Mouse (Mus musculus) heart, adult 2 months (tissue): ENCODE results near the gene Cabin1. TPM values are rescaled to one million over a fixed set of nuclear protein-coding genes. Genes with fewer than 3 reads are reported as not detected.

Experiments used
- DNase-seq, 2 experiments: peaks; one replicate each; pipeline ENCODE4 v3.0.0; 2021
- H3K27ac ChIP-seq: fragments of 200-600 bp; 2 replicates; pipeline ENCODE4 v1.8.1; 2022
- H3K27me3 ChIP-seq: fragments of 200-500 bp; 2 replicates; pipeline ENCODE4 v1.6.1; 2012; ENCODE audit warnings: mild to moderate bottlenecking, low read length, inconsistent platforms, mixed read lengths; ENCODE audit not compliant: control insufficient read depth, insufficient read depth
- H3K36me3 ChIP-seq: fragments of 200-500 bp; 2 replicates; pipeline ENCODE4 v1.6.1; 2012; ENCODE audit warnings: low read length, inconsistent platforms; ENCODE audit not compliant: control insufficient read depth, insufficient read depth
- H3K4me1 ChIP-seq: fragments of 200-500 bp; 2 replicates; pipeline ENCODE4 v1.6.1; 2011; ENCODE audit warnings: low read length; ENCODE audit not compliant: control insufficient read depth, insufficient read depth
- H3K4me3 ChIP-seq: fragments of 200-600 bp; 2 replicates; pipeline ENCODE4 v1.8.1; 2022
- H3K79me2 ChIP-seq: fragments of 200-500 bp; replicated peaks from 2 replicates; pipeline ENCODE4 v1.6.1; 2012; ENCODE audit warnings: mild to moderate bottlenecking, inconsistent platforms, low read length, moderate library complexity, mixed read lengths; ENCODE audit not compliant: control insufficient read depth, insufficient read depth
- H3K9ac ChIP-seq: fragments of 200-500 bp; 2 replicates; pipeline ENCODE4 v1.6.1; 2012; ENCODE audit warnings: low read depth, mild to moderate bottlenecking, control low read depth, inconsistent platforms, low read length, mixed read lengths
- CTCF ChIP-seq: fragments of 200-600 bp; IDR thresholded peaks from 2 replicates; pipeline ENCODE4 v1.8.1; 2022; ENCODE audit warnings: antibody characterized with exemption, mild to moderate bottlenecking, moderate library complexity
- EP300 ChIP-seq: fragments of 200-500 bp; IDR thresholded peaks from 2 replicates; pipeline ENCODE4 v1.6.1; 2011; ENCODE audit warnings: low read depth, low read length, control low read depth; ENCODE audit not compliant: insufficient read depth
- POLR2A ChIP-seq: fragments of 200-500 bp; IDR thresholded peaks from 2 replicates; pipeline ENCODE4 v1.6.1; 2011; ENCODE audit warnings: mild to moderate bottlenecking, low read depth, low read length, control low read depth; ENCODE audit not compliant: insufficient read depth
- WGBS: fragments of 180-500 bp; shearing (Covaris S2); methylation state at CpG from one replicate; pipeline ENCODE4 v1.1.7; 2018; 5-methylcytosine and 5-hydroxymethylcytosine counted together
- intact Hi-C: fragments of 180-260 bp; cut with DNase I; formaldehyde crosslinking; loops from one replicate; pipeline ENCODE4 v1.15.1; 2025
- polyA plus RNA-seq: library from polyadenylated mRNA; depleted of rRNA; stranded (reverse); fragments of >200 nt; gene quantifications from 2 replicates; pipeline ENCODE4 v1.2.3, GENCODE M21; 2012
- total RNA-seq, 2 experiments: library from RNA; stranded (reverse); gene quantifications; 2 replicates each; pipeline ENCODE4 v1.2.3; 2021

Cabin1 gene
- total and polyA plus RNA-seq, 3 experiments, result 13.6 to 19.9 (median 17.9) TPM

DNA sequence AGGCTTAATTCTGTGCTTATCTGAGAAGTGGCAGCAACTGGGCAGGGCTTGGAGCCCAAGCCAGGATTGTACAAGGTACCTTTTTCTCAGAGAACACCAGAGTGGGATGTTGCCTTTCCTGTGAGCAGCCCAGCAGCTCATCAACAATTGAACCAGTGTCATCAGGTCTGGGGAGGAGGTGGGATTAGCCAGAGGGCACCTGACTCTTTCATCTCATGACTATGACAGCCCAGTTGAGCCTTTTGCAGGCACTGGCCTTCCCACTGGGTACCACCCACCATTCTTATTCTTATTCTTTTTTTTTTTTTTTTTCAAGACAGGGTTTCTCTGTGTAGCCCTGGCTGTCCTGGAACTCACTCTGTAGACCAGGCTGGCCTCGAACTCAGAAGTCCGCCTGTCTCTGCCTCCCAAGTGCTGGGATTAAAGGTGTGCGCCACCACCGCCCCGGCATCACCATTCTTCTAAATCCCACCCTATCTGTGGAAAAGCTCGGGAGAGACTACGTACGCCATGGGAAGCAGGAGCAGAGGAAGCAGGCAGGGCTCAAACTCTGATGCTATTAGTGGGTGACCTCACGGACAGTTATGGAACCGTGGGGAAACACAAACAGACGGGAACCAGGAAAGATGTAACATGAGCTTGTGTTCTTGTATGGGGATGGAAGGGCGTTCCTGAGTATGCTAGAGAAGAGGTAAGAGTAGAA, 127.9 kb downstream of the Cabin1 start:
- no peak overlapping the region for H3K4me3 ChIP-seq
- H3K27ac ChIP-seq, result no peak overlapping the region
- H3K4me1 ChIP-seq, result peaks cover 2% of the 10 kb centered on the region; the same call in 1 of the 2 replicates
- intact Hi-C loops, result loop anchor here (5.0 kb wide), 1 partner anchor 41 kb away; no protein-coding TSS in a partner anchor
- WGBS, result 89% methylated on average over 12 of the region's 12 CpGs
- TF ChIP-seq POLR2A (no peak), EP300 (no peak), CTCF (no peak)
- H3K9ac ChIP-seq, result no peak overlapping the region
- no peak for DNase-seq
- H3K27me3 ChIP-seq, result no peaks in the 10 kb centered on the region
- H3K79me2 ChIP-seq, result no peaks in the 10 kb centered on the region
- H3K36me3 ChIP-seq, result no peaks in the 10 kb centered on the region

DNA sequence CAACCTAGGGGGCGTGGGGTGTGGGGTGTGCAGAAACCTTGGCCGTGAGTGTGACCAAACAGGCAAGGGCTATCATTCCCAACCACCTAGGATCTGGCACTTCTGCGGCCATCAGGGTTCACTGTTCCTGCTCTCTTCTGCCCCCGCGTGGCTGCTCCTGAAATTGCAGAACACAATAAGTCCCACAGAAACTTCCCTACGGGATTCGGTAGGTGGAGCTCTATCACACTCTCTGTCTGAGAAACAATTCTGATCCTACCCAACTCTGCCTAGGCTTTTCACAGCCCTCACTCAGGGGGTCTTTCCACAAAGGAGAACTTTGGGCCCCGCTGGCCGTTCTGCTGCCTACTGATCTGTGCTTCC, 128.5 kb downstream of the Cabin1 start:
- intact Hi-C loops, result loop anchor here (1.0 to 5.0 kb wide), 3 partner anchors 42 to 70 kb away; no protein-coding TSS in a partner anchor
- Histone ChIP-seq H3K27me3 (no peaks in the 10 kb centered on the region), H3K27ac (no peak overlapping the region), H3K36me3 (no peaks in the 10 kb centered on the region), H3K79me2 (no peaks in the 10 kb centered on the region), H3K4me1 (peaks cover 2% of the 10 kb centered on the region; the same call in 1 of the 2 replicates), H3K4me3 (no peak overlapping the region), H3K9ac (no peak overlapping the region)
- peak; percentile 86 to 93 for DNase-seq
- WGBS, result 5% methylated on average over 9 of the region's 9 CpGs
- TF ChIP-seq POLR2A (0 out of 2 replicates have a peak, but pooled peaks have one; percentile 16), EP300 (peak; percentile 95), CTCF (no peak; the same call in 1 of the 2 replicates)

DNA sequence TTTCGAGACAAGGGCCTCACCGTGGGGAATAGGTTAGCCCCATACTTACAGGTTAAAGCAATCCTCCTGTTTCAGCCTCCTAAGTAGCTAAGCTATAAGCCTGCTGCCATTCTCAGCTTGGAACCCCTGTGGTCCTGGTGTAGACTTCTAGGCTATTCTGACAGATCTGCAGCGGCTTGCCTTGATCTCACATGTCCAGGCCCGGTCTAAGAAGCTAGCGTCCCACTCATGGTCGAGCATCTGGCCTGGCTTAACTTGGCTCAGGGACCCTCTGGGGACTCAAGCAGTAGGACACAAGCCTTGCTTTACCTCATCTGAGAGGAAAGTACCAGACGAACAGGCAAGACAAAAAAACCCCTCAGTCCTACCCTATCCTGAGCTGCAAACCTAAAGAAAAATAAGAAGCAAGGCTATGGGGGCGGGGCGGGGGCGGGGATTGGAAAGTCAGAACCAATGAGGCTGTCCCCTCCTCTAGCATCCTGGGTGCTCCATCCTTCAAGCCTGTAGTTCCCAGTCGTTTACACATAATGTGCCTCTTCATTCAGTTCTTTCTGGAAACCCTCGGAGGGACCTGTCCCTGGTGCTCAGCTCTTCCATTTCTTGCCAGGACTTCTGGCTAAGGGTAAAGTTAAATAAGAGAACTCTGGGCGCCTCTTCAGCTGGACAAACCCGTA, 129.0 kb downstream of the Cabin1 start:
- intact Hi-C loops, result loop anchor here (1.0 to 5.0 kb wide), 3 partner anchors 42 to 70 kb away; no protein-coding TSS in a partner anchor
- H3K36me3 ChIP-seq, result no peaks in the 10 kb centered on the region
- DNase-seq, result peak in 1 of 2 experiments; percentile 2
- H3K79me2 ChIP-seq, result no peaks in the 10 kb centered on the region
- no peaks in the 10 kb centered on the region for H3K27me3 ChIP-seq
- TF ChIP-seq CTCF (no peak), EP300 (no peak), POLR2A (no peak)
- 66% methylated on average over 14 of the region's 14 CpGs for WGBS
- no peak overlapping the region for H3K9ac ChIP-seq
- H3K4me1 ChIP-seq, result peaks cover 2% of the 10 kb centered on the region; the same call in 1 of the 2 replicates
- no peak overlapping the region for H3K27ac ChIP-seq
- H3K4me3 ChIP-seq, result no peak overlapping the region

DNA sequence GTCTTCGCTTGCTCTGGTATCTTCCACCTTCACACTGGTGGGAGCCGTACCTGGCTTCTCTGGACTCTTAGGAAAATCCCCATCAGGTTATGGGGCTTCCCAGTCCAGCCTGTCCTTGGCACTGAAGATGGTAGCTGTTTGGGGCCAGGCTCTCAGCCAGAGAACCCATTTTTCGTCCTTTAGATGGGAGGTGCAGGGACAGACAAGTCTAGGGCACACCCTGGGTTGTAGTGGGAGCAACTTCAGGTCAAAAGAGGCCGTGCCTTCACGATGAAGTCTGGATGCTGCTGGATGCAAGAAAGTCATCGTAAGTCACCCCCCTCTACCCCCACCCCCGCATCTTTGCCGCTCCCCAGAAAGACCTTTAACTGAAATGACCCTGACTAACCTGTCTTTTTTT, 129.5 kb downstream of the Cabin1 start:
- DNase-seq, result peak in 1 of 2 experiments; percentile 1
- Histone ChIP-seq H3K4me3 (no peak overlapping the region), H3K4me1 (peaks cover 2% of the 10 kb centered on the region; the same call in 1 of the 2 replicates), H3K79me2 (no peaks in the 10 kb centered on the region), H3K9ac (no peak overlapping the region), H3K27ac (no peak overlapping the region), H3K36me3 (no peaks in the 10 kb centered on the region), H3K27me3 (no peaks in the 10 kb centered on the region)
- no peak for TF ChIP-seq CTCF
- WGBS, result 96% methylated on average over 8 of the region's 8 CpGs
- intact Hi-C loops, result loop anchor here (1.0 to 5.0 kb wide), 3 partner anchors 43 to 71 kb away; no protein-coding TSS in a partner anchor

DNA sequence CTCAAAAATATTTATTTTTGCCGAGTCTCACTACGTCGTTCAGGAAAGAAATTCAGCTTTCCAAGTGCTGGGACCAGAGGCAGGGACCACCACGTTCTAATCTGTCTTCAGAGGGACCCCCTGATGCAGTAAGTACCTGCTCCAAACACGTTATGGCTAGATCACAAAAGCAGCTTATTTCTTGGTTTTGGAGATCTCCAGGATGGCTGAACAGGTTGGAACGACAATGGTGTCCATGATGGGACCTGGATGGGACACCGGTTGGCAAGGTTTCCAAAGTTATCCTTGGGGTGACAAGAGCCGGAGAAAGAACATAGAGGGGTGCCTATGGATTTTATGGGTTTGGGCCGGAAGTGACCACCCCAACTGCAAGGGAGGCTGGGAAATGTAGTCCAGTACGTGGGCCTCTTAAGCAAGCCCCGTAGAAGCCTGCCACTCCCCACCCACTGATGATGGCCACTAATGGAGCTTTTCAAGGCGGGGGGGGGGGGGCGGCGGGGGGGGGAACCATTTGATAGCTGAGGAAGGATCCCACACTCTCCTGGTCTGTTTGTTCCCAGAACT, 130.5 kb downstream of the Cabin1 start:
- Histone ChIP-seq H3K4me3 (no peak overlapping the region), H3K27me3 (no peaks in the 10 kb centered on the region), H3K9ac (no peak overlapping the region), H3K36me3 (no peaks in the 10 kb centered on the region), H3K79me2 (no peaks in the 10 kb centered on the region), H3K27ac (peak overlapping the region; percentile 45), H3K4me1 (peaks cover 2% of the 10 kb centered on the region; the same call in 1 of the 2 replicates)
- WGBS, result 68% methylated on average over 13 of the region's 14 CpGs
- peak in 1 of 2 experiments; percentile 7 for DNase-seq
- no peak for TF ChIP-seq EP300
- TF ChIP-seq CTCF, result no peak
- TF ChIP-seq POLR2A, result no peak
- intact Hi-C loops, result no loop called here
